Mouse (Mus musculus): ENCODE measurements around the gene Anapc5. TPM values are rescaled to one million over a fixed set of nuclear protein-coding genes. Genes with fewer than 3 reads are reported as not detected.

The Anapc5 gene
- 121 and 224 TPM in 2 replicates for polyA plus RNA-seq (2012; ENCODE audit: low replicate concordance)

GRCm38 (mm10) chr5:122820777-122821523 lies at the start of gene Anapc5:
TSS of gene Anapc5 (minus strand) at chr5:122821339.

GRCm38 (mm10) chr5:122849521-122850318 lies 28.6 kb upstream of the Anapc5 start, which contains the start of gene Rnf34:
TSS of gene Rnf34 (plus strand) at chr5:122850048.

GRCm38 (mm10) chr5:122779277-122779834 lies 41.8 kb downstream of the Anapc5 start, which contains the start of gene Camkk2:
TSS of gene Camkk2 (minus strand) at chr5:122779409.

Other genes with a start within 250 kb of the Anapc5 start
- 0.27 TPM in 1 of 2 replicates, not detected in the other for gene Ift81, start 206.8 kb downstream of the Anapc5 start, polyA plus RNA-seq (2012; ENCODE audit: low replicate concordance)
- 1.3 and 4.6 TPM in 2 replicates for gene P2rx7, start 177.4 kb downstream of the Anapc5 start, polyA plus RNA-seq (2012; ENCODE audit: low replicate concordance)
- gene P2rx4, start 113.8 kb downstream of the Anapc5 start, polyA plus RNA-seq (2012; ENCODE audit: low replicate concordance), result 4.0 and 9.4 TPM in 2 replicates
- gene Camkk2, start 41.9 kb downstream of the Anapc5 start, polyA plus RNA-seq (2012; ENCODE audit: low replicate concordance), result 51.7 and 63.9 TPM in 2 replicates
- 3.7 and 9.5 TPM in 2 replicates for gene Rnf34, start 28.7 kb upstream of the Anapc5 start, polyA plus RNA-seq (2012; ENCODE audit: low replicate concordance)
- 79.9 and 112 TPM in 2 replicates for gene Kdm2b, start 168.5 kb upstream of the Anapc5 start, polyA plus RNA-seq (2012; ENCODE audit: low replicate concordance)
- gene Orai1, start 193.7 kb upstream of the Anapc5 start, polyA plus RNA-seq (2012; ENCODE audit: low replicate concordance), result 15.0 and 32.4 TPM in 2 replicates
- gene Morn3, start 225.7 kb upstream of the Anapc5 start, polyA plus RNA-seq (2012; ENCODE audit: low replicate concordance), result not detected in 2 replicates
- 29.7 and 32.0 TPM in 2 replicates for gene Tmem120b, start 247.1 kb upstream of the Anapc5 start, polyA plus RNA-seq (2012; ENCODE audit: low replicate concordance)

Measured in leukemia stem cell, adult 10-12 weeks (primary cell).